Mouse (Mus musculus) kidney, adult 9 months (tissue): ENCODE measurements around the gene Gm9.
"Not testable (repeated sequence)": the region's sequence is repeated elsewhere in the genome, so short reads cannot be mapped to it uniquely, and the experiment has no call there.

Experiments
- DNase-seq: peaks from one replicate; pipeline ENCODE4 v3.0.0; 2022

Gene Gm9

DNA sequence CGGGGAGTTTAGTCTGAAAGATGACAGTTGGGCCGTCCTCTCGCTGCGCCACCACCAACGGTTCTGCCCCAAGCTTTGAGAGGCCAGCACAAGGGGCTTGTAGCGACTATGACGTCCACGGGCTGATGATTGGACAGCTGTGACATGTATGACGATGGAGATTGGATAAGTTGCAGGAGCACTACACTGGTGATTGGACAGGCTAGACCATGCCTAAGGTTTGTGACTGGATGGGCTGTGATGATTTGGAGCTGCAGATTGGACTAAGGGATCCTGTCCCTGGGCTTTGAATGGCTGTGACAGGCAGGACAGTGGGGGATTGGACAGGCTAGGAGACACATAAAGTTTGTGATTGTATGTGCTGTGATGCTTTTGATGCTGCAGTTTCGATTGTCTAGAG, at the start of gene Gm9:
Gene Gm9, minus strand, starts transcription at position 101 of the 400 bp plus-strand sequence.
- no peak for DNase-seq

DNA sequence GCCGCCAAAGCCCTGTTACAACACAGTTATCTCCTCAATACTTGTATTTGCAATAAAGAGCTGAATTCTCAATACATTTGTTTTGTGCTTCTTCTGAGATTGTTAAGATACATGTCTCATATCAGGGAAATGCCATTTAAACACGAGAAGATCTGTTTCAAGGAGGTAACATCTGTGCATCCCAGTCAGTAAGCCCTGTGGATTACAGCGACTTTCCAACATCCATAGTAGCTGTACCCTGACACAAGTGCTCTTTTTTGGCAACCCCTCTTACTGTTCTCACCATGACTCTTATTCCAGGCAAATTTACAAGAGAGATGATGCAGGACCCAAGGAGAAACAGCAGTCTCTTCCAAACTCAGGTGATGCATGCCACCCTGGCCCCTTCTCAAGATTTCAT, 38.8 kb upstream of the Gm9 start, which contains the start of gene Rhox3a:
Gene Rhox3a, plus strand, starts transcription at position 301 of the 400 bp plus-strand sequence.
- not testable (repeated sequence) for DNase-seq

DNA sequence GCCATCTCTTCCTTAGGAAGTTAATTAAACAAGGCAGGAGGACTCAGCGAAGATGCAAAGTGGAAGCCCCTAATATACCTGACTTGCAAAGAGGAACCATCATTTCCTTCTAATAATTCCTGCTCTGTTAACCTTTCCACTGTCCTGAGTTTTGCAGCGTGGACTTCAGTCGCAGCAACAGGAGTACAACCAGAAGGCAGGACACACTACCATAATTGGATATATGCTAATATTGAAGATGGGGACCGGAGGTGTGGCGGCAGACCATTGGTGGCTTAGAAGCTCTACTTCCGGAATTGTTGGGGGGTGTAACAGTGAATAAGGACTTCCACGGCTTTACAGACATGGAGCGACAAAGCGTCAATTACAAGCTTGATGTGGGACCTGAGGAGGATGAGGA, 33.8 kb upstream of the Gm9 start, which contains the start of gene Rhox2a:
Gene Rhox2a, plus strand, starts transcription at position 301 of the 400 bp plus-strand sequence.
- DNase-seq = not testable (repeated sequence)

DNA sequence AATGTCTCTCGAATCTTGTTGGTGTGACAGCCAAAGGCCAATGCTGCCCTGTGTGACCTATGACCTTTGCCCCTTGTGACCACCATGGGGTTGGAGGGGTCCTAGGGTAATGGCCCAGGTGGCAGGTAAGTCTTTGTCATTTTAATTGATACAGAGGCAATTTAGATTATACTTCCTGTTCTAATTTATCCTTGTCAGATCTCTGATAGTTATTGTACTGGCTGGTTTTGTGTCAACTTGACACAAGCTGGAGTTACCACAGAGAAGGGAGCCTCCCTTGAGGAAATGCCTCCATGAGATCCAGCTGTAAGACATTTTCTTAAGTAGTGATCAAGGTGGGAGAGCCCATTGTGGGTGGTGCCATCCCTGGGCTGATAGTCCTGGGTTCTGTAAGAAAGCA, 11.3 kb upstream of the Gm9 start, which contains the start of gene Rhox1:
Gene Rhox1, minus strand, starts transcription at position 101 of the 400 bp plus-strand sequence.
- DNase-seq = not testable (repeated sequence)

DNA sequence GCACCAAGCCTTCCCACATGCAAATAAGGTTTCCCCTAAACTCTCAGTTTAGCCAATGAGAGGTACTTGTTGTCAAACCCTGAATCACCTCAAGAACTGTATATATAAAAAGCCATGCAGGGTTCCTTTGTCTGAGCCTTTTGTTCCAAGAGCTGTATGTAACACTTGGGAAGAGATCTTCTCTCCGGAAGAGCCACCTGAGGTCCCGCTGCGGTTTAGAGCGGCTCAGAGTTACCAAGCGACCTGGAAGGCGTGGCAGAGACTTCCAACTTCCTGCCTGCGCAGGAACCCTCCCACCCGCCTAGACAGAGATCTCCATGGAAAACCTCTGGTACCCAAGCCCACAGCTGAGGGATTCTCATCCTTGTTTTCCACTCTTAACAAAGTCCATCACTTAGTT, 12.2 kb downstream of the Gm9 start:
- no peak for DNase-seq

DNA sequence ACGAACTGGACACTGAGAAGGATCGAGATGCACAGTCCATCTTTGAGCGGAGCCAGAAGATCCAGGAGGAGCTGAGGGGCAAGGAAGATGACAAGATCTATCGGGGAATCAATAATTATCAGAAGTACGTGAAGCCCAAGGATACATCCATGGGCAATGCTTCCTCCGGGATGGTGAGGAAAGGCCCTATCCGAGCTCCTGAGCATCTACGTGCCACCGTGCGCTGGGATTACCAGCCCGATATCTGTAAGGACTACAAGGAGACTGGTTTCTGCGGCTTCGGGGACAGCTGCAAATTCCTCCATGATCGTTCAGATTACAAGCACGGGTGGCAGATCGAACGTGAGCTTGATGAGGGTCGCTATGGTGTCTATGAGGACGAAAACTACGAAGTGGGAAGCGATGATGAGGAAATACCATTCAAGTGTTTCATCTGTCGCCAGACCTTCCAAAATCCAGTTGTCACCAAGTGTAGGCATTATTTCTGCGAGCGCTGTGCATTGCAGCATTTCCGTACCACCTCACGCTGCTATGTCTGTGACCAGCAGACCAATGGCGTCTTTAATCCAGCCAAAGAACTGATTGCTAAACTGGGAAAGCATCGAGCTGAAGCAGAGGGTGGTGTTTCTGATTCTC, 19.0 kb downstream of the Gm9 start:
- no peak for DNase-seq

DNA sequence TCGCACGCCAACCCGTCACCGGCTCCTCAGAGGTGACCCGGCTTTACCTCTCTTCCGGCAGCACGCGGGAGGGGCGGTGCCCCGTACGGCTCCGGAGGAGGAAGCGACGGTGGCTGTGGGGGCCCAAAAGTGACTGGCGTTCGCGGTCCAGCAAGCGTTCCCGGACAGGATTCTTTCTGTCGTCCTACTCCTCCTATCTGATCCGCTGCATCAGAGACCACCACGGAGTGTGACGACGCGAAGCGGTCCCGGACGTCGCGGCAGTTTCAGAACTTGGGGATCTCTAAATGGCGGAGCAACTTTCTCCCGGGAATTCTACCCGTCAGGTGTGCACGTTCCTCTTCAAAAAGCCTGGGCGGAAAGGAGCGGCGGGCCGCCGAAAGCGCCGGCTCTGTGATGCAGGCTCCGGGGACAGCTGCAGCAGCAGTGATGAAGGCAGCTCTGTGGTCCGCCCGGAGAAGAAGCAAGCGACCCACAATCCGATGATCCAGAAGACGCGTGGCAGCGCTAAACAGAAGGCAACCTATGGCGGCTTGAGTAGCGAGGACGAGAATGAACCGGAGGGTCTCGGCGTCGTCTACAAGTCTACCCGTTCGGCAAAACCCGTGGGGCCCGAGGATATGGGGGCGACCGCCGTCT, 19.6 kb downstream of the Gm9 start, which contains the start of the genes Ndufa1 and Rnf113a1:
Gene Ndufa1, minus strand, starts transcription at position 59 of the 639 bp plus-strand sequence.
Gene Rnf113a1, plus strand, starts transcription at position 141 of the 639 bp plus-strand sequence.
- DNase-seq = peak; percentile 81

DNA sequence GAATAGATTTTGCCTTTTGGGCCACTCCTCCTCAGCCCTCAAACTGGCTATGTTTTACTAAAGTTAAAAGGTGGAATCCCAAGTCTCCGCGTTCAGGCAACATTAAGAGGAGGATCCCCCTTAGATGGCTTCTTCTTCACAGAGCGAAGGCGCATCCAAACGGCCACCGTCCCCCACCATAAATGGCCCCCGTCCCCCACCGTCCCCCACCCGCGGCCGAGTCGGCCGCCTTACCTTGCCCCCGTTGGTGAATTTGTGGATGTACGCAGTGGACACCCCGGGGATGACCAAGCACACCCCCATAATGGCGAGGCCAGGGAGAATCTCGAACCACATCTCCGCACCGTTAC, 20.1 kb downstream of the Gm9 start:
- DNase-seq = no peak

DNA sequence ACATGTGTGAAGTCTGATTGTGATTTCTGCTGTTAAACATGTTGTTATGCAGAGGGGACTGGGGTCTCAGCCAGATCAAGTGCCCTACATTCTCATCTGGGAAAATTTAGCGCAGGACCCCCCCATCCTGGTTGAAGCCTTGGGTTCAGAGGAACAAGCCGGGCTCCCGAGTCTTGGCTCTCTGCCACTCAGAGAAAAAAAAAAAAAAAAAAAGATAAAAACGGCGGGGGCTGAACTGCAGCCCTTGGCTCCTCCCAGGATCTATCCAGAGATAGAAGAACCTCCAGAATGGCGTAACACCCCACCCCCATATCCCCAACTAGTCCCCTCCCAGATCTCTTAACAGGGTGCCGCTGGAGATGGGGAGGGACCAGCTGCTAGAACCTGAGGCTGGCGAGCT, 26.4 kb downstream of the Gm9 start:
- not testable (repeated sequence) for DNase-seq

DNA sequence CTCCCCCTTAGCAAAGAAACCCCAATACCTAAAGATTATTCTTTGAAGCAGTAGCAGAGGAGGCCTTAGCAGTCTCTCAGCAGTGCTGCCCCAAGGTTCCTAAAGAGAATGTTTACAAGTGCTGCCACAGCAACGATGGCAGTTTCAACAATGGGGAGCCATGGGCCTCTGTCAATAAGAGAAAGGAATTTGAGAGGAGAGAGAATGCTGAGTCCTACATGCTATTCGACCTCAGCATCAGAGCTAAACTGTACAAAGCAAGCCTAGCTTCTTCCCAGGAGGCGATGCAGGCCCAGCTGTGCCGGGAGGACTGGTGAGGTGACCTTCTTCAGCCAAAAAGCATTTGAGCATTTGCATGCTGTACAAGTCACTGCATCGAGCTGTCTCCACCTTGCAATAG, 42.1 kb downstream of the Gm9 start, which contains the start of gene Akap14:
Gene Akap14, minus strand, starts transcription at position 101 of the 400 bp plus-strand sequence.
- DNase-seq = no peak

DNA sequence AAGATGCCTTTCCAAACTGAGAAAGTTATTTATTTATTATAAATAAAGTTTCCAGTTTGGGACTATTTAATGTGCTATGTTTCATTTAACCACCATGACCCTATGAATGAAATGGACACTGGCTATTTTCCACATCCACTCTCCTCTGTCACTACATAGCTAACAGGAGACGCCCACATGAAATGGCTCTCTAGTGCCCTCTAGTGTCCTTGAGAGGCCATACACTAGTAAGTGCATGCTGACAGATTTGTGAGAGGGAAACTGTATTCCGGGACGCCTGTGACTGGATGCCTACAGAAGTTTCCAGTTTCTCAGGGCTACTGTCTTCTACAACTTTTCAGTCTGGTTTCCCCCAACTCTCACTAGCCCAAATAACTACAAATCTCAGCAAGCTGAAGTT, 43.8 kb downstream of the Gm9 start:
- peak; percentile 45 for DNase-seq

DNA sequence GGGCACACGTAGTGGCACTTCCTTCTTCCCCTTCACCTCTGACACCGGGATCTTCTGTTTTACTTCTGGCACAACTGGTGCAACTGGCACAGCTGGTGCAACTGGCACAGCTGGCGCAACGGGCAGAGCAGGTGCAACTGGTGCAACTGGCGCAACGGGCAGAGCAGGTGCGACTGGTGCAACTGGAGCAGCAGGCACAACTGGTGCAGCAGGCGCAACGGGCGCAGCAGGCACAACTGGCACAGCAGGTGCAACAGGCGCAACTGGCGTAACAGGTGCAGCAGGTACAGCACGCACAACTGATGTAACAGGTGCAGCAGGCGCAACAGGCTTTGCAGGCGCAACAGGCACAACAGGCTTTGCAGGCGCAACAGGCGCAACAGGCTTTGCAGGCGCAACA, 47.7 kb downstream of the Gm9 start:
- DNase-seq = no peak

DNA sequence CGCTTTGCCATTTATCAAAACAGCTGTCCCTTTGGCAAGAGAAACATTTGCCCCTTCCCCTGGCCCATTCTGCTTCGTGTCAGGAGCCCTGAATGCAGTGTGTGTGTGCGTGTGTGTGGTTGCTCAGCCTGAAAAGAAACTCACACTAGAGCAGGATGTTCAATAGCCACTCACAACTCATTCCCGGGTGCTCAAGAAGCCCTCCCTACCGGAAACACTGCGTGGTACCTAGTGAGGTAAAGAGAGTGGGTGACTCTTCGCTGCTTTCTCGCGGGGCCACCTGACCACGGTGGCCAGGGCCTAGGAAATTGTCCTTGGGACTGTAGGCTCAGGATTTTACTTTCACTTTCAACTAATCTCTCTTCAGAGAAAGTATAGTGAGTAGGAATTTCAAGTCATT, 49.7 kb downstream of the Gm9 start:
- DNase-seq = no peak
